Mouse (Mus musculus): Measurements from ENCODE around the gene Timp2.

Timp2 gene

DNA sequence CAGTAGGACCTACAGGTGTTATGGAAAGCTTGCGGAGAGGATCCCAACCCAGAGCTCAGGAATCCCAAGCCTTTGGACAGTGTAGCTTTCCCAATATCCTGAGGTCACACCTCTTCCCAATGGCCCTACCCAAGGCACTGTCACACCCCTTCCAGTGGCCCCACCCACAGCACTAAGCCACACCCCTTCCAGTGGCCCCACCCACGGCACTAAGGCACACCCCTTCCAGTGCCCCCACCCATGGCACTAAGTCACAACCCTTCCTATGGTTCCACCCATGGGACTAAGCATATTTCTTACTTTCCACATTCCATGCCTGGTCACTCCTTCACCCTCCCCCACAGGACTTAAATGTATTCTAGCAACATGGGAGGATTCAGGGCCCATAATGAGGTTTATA lies 56.7 kb downstream of the Timp2 start:
- in situ Hi-C loops (cut with MboI, MseI), result no loop called here

- in situ Hi-C loops (cut with MboI, MseI), result no loop called here
Observed at GRCm38 (mm10) chr11:118297967-118298366, 57.6 kb downstream of the Timp2 start.

GRCm38 (mm10) chr11:118295026-118295425 lies 60.5 kb downstream of the Timp2 start:
- in situ Hi-C loops (cut with MboI, MseI), result no loop called here

- in situ Hi-C loops (cut with MboI, MseI), result no loop called here
Observed at GRCm38 (mm10) chr11:118292671-118293070, 62.9 kb downstream of the Timp2 start.

- in situ Hi-C loops (cut with MboI, MseI), result loop anchor here (5.0 kb wide), 1 partner anchor 48 kb away; no protein-coding TSS in a partner anchor
Observed at GRCm38 (mm10) chr11:118289999-118290889, 65.3 kb downstream of the Timp2 start, which contains the start of gene Usp36. Usp36 (minus strand) TSS chr11:118290244.

DNA sequence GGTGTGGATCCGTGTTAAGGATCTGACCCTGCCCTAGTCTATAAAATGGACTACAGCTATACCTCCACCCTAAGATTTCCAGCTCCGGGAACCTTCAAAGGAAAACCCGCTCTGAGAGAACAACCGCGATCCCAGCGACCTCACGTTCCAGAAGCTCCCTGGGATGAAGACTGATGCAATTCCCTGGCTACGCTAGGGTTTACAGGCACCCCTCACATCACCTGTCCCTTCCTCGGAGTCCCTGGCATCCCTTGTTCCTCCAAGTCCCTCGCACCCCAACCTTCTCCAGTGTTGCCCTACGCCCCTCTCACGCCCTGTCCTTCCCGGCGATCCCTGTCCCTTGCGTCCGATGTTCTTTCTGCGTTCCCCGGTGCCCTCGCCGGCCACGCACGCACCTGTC lies 66.0 kb downstream of the Timp2 start:
- in situ Hi-C loops (cut with MboI, MseI), result loop anchor here (5.0 kb wide), 1 partner anchor 47 kb away; no protein-coding TSS in a partner anchor

- in situ Hi-C loops (cut with MboI, MseI), result loop anchor here (5.0 kb wide), 1 partner anchor 47 kb away; no protein-coding TSS in a partner anchor
Observed at GRCm38 (mm10) chr11:118289037-118289511, 66.5 kb downstream of the Timp2 start.

DNA sequence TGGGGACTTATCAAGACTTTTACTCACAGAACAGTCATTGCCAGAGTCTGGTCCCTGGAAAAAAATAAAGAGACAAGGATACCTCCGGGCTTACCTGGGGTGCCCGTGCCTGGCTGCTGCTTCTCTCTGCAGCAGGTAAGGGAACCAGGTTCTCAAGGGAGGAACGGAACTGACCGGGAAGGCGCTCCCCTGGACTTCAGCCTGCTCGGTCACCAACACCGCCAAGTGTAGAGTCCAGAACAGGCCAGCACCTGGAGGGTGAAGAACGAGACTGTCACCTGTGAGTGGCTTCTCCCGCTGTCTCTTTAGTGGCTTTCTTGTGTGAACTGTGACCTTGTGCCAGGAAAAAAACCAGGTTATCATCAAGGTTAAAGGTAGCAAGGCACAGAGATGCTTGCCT lies 68.0 kb downstream of the Timp2 start:
- in situ Hi-C loops (cut with MboI, MseI), result loop anchor here (5.0 kb wide), 1 partner anchor 45 kb away; no protein-coding TSS in a partner anchor

- in situ Hi-C loops (cut with MboI, MseI), result loop anchor here (5.0 kb wide), 1 partner anchor 44 kb away; no protein-coding TSS in a partner anchor
Observed at GRCm38 (mm10) chr11:118286434-118286833, 69.1 kb downstream of the Timp2 start.

GRCm38 (mm10) chr11:118285791-118286190 lies 69.7 kb downstream of the Timp2 start:
- in situ Hi-C loops (cut with MboI, MseI), result loop anchor here (5.0 kb wide), 1 partner anchor 43 kb away; no protein-coding TSS in a partner anchor

DNA sequence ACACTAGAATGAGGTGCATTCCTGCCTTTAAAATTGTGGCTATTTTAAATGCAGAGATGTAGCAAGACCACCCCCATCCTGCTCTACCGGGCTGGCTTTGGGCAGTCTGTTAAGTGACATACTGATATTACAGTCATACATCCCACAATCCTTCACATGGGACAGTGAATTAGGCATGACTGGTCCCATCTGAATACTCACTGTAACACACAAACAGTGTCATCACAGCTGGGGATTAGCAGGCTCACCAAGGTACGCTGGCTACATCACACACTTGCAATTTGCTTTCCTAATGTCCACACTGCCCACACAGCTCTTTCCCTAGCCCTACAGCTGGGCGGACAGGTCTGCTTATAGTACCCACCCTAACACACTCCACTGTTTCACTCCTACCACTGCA lies 75.3 kb downstream of the Timp2 start:
- in situ Hi-C loops (cut with MboI, MseI), result no loop called here

DNA sequence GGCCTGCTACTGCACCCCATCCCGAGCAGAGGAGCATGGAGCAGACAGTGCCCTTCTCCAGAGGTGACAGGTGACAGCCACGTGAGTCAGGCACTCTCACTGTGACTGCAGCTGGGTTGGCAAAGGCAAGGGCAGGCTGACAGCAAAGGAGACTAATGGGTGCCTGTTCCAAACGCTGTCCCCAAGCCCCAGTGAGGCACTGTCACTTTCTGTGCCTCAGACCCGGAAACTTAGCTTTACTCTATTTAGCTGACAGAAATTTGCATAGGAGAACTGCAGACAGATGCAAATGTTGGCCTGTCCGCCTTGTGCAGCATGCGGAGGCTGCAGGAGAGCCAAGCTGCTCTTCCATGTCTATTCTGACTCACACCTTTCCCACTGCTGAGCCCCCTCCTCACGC lies 79.2 kb downstream of the Timp2 start:
- in situ Hi-C loops (cut with MboI, MseI), result no loop called here

GRCm38 (mm10) chr11:118275092-118275491 lies 80.4 kb downstream of the Timp2 start:
- in situ Hi-C loops (cut with MboI, MseI), result no loop called here

DNA sequence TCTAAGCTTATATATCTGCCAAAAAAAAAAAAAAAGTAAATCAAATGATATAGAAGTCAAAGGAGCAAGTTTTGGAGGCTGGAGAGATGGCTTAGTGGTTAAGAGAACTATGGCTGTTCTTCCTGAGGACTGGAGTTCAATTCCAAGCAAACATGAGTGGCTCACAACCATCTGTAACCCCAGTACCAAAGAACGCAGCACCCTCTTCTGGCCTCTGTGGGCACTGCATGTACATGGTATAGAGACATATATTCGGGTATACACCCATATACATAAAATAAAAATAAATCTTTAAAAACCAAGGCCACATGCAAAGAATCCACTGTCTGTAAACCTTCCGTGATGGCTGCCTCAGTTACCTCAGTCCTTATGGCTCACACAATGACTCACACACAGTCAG lies 85.7 kb downstream of the Timp2 start:
- in situ Hi-C loops (cut with MboI, MseI), result no loop called here

DNA sequence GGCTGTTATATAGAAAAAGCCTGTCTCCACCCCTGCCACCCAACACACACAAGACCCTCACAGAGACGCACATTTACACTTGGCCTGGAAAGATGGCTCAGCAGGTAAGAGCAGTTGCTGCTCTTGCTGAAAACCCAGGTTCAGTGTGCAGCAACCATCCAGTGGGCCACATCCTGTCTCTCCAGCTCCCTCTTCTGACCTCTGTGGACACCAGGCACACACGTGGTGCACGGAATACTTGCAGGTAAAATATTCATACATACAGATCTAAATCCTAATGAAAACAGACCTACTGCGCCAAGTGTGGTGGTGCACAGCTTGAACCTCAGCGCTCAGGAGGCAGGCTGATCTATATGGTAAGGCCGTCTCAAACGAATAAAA lies 88.9 kb downstream of the Timp2 start:
- in situ Hi-C loops (cut with MboI, MseI), result no loop called here

DNA sequence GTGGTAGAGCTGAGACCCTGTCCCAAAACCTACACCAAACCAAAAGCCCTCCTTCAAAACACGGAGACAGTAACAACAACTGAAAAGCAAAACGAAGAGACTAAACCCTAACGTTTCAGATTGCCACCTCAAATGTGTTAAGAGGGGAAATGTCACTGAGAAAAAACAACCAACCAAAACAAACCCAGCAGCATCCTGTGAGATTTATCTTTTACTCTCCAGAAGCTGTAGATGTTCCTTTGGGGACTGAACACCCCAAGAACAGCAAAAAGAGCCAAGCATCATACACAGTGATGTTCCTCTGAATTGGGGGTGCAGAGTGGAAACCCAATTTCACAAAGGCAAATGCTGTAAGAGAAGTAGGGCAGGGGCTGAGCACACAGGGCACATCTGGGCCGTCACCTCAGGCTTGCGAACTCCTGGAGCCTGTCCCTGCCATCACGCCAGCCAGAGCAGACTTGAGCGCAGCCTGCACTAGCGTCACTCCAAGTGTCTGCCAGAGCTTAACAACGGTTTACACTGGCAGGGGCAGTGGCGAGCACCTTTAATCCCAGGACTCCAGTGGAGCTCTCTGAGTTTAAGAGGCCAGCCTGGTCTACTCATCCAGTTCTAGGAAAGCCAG lies 89.4 kb downstream of the Timp2 start:
- in situ Hi-C loops (cut with MboI, MseI), result no loop called here

GRCm38 (mm10) chr11:118265621-118266020 lies 89.9 kb downstream of the Timp2 start:
- in situ Hi-C loops (cut with MboI, MseI), result no loop called here

DNA sequence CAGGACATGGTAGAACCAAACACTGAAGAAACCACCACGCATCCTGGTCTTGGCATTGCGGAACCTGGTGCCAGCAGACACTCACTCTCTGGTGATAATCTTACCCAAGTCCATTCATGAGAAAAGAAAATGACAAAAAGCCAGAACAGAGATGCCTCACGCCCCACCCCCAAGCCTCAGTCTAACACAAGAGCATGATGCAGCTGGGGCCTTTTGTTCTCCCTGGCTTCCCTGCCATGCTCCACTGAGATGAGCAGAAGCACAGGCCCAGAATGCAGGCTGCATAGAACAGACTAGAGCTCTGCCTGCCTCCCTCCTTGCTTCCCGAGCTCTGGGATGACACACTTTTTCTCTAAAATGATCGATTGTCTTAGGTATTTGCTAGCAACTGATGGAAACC lies 92.4 kb downstream of the Timp2 start:
- in situ Hi-C loops (cut with MboI, MseI), result no loop called here

DNA sequence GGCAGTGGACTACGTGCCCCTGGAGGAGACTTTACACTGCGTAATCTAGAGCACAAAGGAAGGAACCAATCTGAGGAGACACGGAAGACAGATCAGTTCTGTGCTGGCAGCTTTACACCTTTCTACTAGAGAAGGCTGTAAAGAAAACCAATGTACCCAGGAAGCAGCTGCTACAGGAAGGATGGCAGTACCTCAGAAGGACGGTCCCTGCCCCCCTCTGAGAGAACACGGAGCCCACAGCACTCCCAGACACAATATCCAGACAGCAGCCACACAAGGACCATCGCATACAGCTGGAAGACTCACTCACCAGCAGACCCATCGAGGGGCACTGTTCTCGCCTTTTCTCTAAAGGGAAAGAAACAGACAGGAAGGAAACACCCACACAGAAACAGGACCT lies 95.5 kb downstream of the Timp2 start:
- in situ Hi-C loops (cut with MboI, MseI), result no loop called here

DNA sequence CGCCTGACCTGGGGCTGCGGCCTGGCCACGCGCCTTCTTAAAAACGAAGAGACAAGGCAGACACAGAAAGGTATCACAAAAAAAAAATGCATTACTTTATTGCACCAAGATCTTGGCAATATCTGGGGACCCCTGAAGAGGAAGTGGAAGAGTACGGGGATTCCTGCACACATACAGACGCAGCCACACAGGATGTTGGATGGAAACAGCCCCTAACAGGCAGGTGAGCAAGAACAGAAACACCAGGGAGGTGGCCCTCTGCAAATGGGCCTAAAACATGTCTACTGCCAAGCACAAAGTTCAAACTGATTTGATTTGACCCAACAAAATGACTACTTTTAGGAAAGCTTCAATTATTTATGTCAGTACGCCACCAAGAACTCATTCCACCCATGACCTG lies 96.0 kb downstream of the Timp2 start:
- in situ Hi-C loops (cut with MboI, MseI), result no loop called here

- in situ Hi-C loops (cut with MboI, MseI), result no loop called here
Observed at GRCm38 (mm10) chr11:118256371-118256770, 99.2 kb downstream of the Timp2 start.

GRCm38 (mm10) chr11:118254159-118254951 lies 101.2 kb downstream of the Timp2 start:
- in situ Hi-C loops (cut with MboI, MseI), result no loop called here

Data from T-helper 1 cell (primary cell).